Mouse (Mus musculus) midbrain, embryonic 11.5 days (tissue): ENCODE measurements at regions not wholly inside any gene's neighbourhood (a gene's known extent, or its start where the extent isn't known, plus 50 kb on each side); places are given as distances from the start of the nearest gene placed in this dataset.
"Not testable (repeated sequence)": the region's sequence is repeated elsewhere in the genome, so short reads cannot be mapped to it uniquely, and the experiment has no call there.

Experiments
- ATAC-seq: fragments of 200-750 bp; cut with Nextera tagmentation; 2 replicates; pipeline ENCODE4 v1.8.0; 2017; ENCODE audit warnings: moderate TSS enrichment, moderate library complexity; ENCODE audit not compliant: low FRiP score
- DNase-seq: peaks from one replicate; pipeline ENCODE4 v3.0.0; 2015; ENCODE audit warnings: low spot score; ENCODE audit errors: missing footprints
- H3K27ac ChIP-seq: fragments of 300-500 bp; sonication (generic); 2 replicates; pipeline ENCODE4 v1.5.1; 2014; ENCODE audit warnings: low read depth, low read length
- H3K27me3 ChIP-seq: fragments of 300-500 bp; sonication (generic); 2 replicates; pipeline ENCODE4 v1.6.1; 2014; ENCODE audit warnings: mild to moderate bottlenecking, low read length, moderate library complexity, mixed read lengths; ENCODE audit not compliant: control insufficient read depth, insufficient read depth
- H3K36me3 ChIP-seq: fragments of 300-500 bp; sonication (generic); 2 replicates; pipeline ENCODE4 v1.6.1; 2014; ENCODE audit warnings: mild to moderate bottlenecking, low read length, moderate library complexity, mixed read lengths; ENCODE audit not compliant: control insufficient read depth, insufficient read depth
- H3K4me1 ChIP-seq: fragments of 300-500 bp; sonication (generic); 2 replicates; pipeline ENCODE4 v1.6.1; 2014; ENCODE audit warnings: low read length; ENCODE audit not compliant: control insufficient read depth, insufficient read depth
- H3K4me2 ChIP-seq: fragments of 300-500 bp; sonication (generic); 2 replicates; pipeline ENCODE4 v1.6.1; 2014; ENCODE audit warnings: mild to moderate bottlenecking, moderate library complexity
- H3K4me3 ChIP-seq: fragments of 300-500 bp; sonication (generic); 2 replicates; pipeline ENCODE4 v1.5.1; 2014; ENCODE audit warnings: low read depth, low read length
- H3K9ac ChIP-seq: fragments of 300-500 bp; sonication (generic); 2 replicates; pipeline ENCODE4 v1.6.1; 2014; ENCODE audit warnings: low read length
- H3K9me3 ChIP-seq: fragments of 300-500 bp; sonication (generic); 2 replicates; pipeline ENCODE4 v1.6.1; 2016; ENCODE audit warnings: low read length; ENCODE audit not compliant: control insufficient read depth
- WGBS: fragments of 180-500 bp; shearing (Covaris S2); extraction: QIAGEN DNeasy Blood & Tissue Kit; methylation state at CpG from one replicate; pipeline ENCODE4 v1.1.7; 2014; 5-methylcytosine and 5-hydroxymethylcytosine counted together

DNA sequence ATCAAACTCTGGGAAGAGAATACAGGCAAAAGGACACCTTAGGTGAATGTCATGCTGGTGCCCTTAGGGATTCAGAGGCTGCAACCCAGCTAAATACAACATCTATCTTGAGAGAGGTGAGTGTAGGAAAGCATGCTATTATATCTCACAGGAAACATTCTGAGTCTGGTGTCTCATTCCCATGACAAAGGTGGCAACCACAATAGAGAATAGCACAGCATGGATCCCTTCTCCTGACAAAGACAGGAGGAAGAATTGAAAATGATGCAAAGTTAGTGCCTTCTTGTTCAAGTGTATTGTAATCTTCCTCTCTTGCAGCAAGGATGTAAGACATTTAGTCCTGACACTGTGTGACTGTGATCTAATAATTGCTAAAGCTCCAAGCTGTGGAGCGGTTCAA lies 532.8 kb downstream of the Tfec start:
- no peak for ATAC-seq

GRCm38 (mm10) chr6:16362057-16362456 lies 536.2 kb downstream of the Tfec start:
- H3K4me2 ChIP-seq: no peak overlapping the region
- no peaks in the 10 kb centered on the region for H3K36me3 ChIP-seq
- H3K9ac ChIP-seq: no peak overlapping the region
- no peak overlapping the region for H3K27ac ChIP-seq
- H3K4me3 ChIP-seq: no peak overlapping the region
- H3K9me3 ChIP-seq: no peaks in the 10 kb centered on the region
- H3K27me3 ChIP-seq: no peaks in the 10 kb centered on the region
- H3K4me1 ChIP-seq: no peaks in the 10 kb centered on the region
- DNase-seq (no peak), ATAC-seq (no peak)
- WGBS: 70% methylated on average over 4 of the region's 4 CpGs

More for the DNA sequence above, 532.8 kb downstream of the Tfec start:
- H3K27ac ChIP-seq: no peak overlapping the region
- no peak overlapping the region for H3K9ac ChIP-seq
- no peaks in the 10 kb centered on the region for H3K9me3 ChIP-seq
- H3K36me3 ChIP-seq: no peaks in the 10 kb centered on the region
- no peak overlapping the region for H3K4me2 ChIP-seq
- H3K27me3 ChIP-seq: no peaks in the 10 kb centered on the region
- WGBS: 84% methylated on average over 1 of the region's 1 CpGs
- H3K4me3 ChIP-seq: no peak overlapping the region
- no peaks in the 10 kb centered on the region for H3K4me1 ChIP-seq
- DNase-seq: no peak

- DNase-seq, H3K4me1 ChIP-seq, H3K27ac ChIP-seq, H3K36me3 ChIP-seq, H3K9me3 ChIP-seq, H3K27me3 ChIP-seq, H3K9ac ChIP-seq, H3K4me2 ChIP-seq: not testable (repeated sequence)
- peak overlapping the region; percentile 17 for H3K4me3 ChIP-seq
- peak; percentile 88 for ATAC-seq
- WGBS: 43% methylated on average over 11 of the region's 25 CpGs
Measured at GRCm38 (mm10) chr6:16359881-16360711, 538.1 kb downstream of the Tfec start.

DNA sequence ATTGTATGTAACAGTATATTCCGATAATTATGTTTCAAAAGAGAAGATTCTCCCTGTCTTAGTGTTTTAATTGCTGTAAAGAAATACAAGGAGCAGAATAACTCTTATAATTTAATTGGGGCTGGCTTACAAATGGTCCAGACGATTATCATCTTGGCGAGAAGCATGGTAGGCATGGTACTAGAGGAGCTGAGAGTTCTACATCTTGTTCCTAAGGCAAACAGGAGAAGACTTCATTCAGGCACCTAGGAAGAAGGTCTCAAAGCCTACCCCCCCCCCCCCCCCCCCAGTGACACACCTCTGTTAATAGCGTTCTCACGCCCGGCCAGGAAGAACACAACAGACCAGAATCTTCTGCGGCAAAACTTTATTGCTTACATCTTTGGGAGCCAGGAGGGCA lies 538.8 kb downstream of the Tfec start:
- H3K27me3 ChIP-seq: no peaks in the 10 kb centered on the region
- ATAC-seq: peak; percentile 71
- no peaks in the 10 kb centered on the region for H3K9me3 ChIP-seq
- H3K9ac ChIP-seq: no peak overlapping the region
- H3K27ac ChIP-seq: no peak overlapping the region
- H3K4me2 ChIP-seq: peak overlapping the region; percentile 32
- H3K4me1 ChIP-seq: no peaks in the 10 kb centered on the region
- 71% methylated on average over 7 of the region's 7 CpGs for WGBS
- no peaks in the 10 kb centered on the region for H3K36me3 ChIP-seq
- no peak for DNase-seq
- peak overlapping the region; percentile 17 for H3K4me3 ChIP-seq

GRCm38 (mm10) chr6:16333638-16334037 lies 564.6 kb downstream of the Tfec start:
- Histone ChIP-seq H3K27me3 (no peaks in the 10 kb centered on the region), H3K9ac (no peak overlapping the region), H3K4me2 (no peak overlapping the region), H3K27ac (no peak overlapping the region), H3K36me3 (no peaks in the 10 kb centered on the region), H3K4me1 (no peaks in the 10 kb centered on the region), H3K9me3 (no peaks in the 10 kb centered on the region), H3K4me3 (no peak overlapping the region)
- DNase-seq: no peak
- WGBS: 66% methylated on average over 8 of the region's 8 CpGs
- no peak for ATAC-seq

- Histone ChIP-seq H3K9me3 (no peaks in the 10 kb centered on the region), H3K36me3 (no peaks in the 10 kb centered on the region), H3K27me3 (no peaks in the 10 kb centered on the region), H3K9ac (no peak overlapping the region), H3K27ac (no peak overlapping the region), H3K4me3 (no peak overlapping the region), H3K4me1 (peaks cover 7% of the 10 kb centered on the region), H3K4me2 (no peak overlapping the region)
- ATAC-seq (no peak), DNase-seq (no peak)
- WGBS: 96% methylated on average over 15 of the region's 15 CpGs
Measured at GRCm38 (mm10) chr6:16314305-16315010, 583.8 kb downstream of the Tfec start.

- H3K4me1 ChIP-seq: peaks cover 5% of the 10 kb centered on the region
Measured at GRCm38 (mm10) chr6:16312915-16313314, 585.3 kb downstream of the Tfec start.

GRCm38 (mm10) chr6:16283328-16284072 lies 563.0 kb downstream of the Mdfic start:
- Histone ChIP-seq H3K9me3 (no peaks in the 10 kb centered on the region), H3K36me3 (no peaks in the 10 kb centered on the region), H3K4me2 (no peak overlapping the region), H3K9ac (no peak overlapping the region), H3K27ac (no peak overlapping the region), H3K4me1 (0 out of 2 replicates have a peak, but pooled peaks cover 2% of the 10 kb centered on the region), H3K27me3 (no peaks in the 10 kb centered on the region), H3K4me3 (no peak overlapping the region)
- DNase-seq (no peak), ATAC-seq (no peak)
- WGBS: 44% methylated on average over 8 of the region's 8 CpGs

More at GRCm38 (mm10) chr6:16312915-16313314, 585.3 kb downstream of the Tfec start:
- Histone ChIP-seq H3K27me3 (no peaks in the 10 kb centered on the region), H3K27ac (no peak overlapping the region), H3K9me3 (no peaks in the 10 kb centered on the region), H3K36me3 (no peaks in the 10 kb centered on the region), H3K4me3 (no peak overlapping the region), H3K4me2 (no peak overlapping the region), H3K9ac (no peak overlapping the region)
- 59% methylated on average over 1 of the region's 1 CpGs for WGBS
- ATAC-seq: no peak
- DNase-seq: no peak

- Histone ChIP-seq H3K27ac (no peak overlapping the region), H3K4me1 (0 out of 2 replicates have a peak, but pooled peaks cover 2% of the 10 kb centered on the region), H3K4me2 (no peak overlapping the region), H3K27me3 (no peaks in the 10 kb centered on the region), H3K36me3 (no peaks in the 10 kb centered on the region), H3K9ac (no peak overlapping the region), H3K4me3 (no peak overlapping the region), H3K9me3 (no peaks in the 10 kb centered on the region)
- 93% methylated on average over 6 of the region's 6 CpGs for WGBS
- DNase-seq: no peak
- ATAC-seq: no peak
Measured at GRCm38 (mm10) chr6:16281938-16282337, 561.5 kb downstream of the Mdfic start.
